Mouse (Mus musculus): ENCODE measurements around the gene Gstm7. TPM values are rescaled to one million over a fixed set of nuclear protein-coding genes. Genes with fewer than 3 reads are reported as not detected.

Gene Gstm7
- polyA plus RNA-seq, 1 experiment from 2014 or later, result 12.4 TPM

DNA sequence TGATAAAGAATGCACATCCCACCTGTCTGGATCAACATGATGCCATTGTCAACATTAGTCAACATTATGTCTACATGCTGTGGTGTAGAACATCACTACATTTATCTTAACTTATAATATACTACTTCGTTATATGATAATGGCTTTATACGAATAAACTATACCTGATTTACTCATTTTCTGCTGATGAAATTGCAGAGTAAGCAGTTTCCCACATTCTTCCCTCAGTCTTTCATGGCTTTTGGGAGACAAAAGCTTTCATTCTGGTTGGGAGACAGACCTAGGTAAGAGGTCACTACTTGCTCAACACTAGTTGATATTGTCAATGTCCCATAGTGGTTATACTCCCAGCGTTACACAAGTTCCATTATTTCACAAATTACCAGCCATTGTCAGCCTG is 6.3 kb downstream of the Gstm7 start:
- Histone ChIP-seq H3K4me3 (ENCODE audit: low read depth, low read length) (no peak overlapping the region), H3K9ac (ENCODE audit: low read length) (no peak overlapping the region), H3K4me2 (replicated peaks; ENCODE audit: low read depth) (no peak overlapping the region), H3K4me1 (replicated peaks; ENCODE audit: control insufficient read depth, insufficient read depth) (no peaks in the 10 kb centered on the region), H3K9me3 (ENCODE audit: control insufficient read depth, low read length) (no peaks in the 10 kb centered on the region), H3K27ac (replicated peaks) (no peak overlapping the region), H3K27me3 (ENCODE audit: control insufficient read depth, insufficient read depth, low read length) (no peaks in the 10 kb centered on the region), H3K36me3 (ENCODE audit: control insufficient read depth, insufficient read depth, low read length) (no peaks in the 10 kb centered on the region)
- DNase-seq (ENCODE audit: low spot score) (no peak), ATAC-seq (ENCODE audit: low FRiP score, low TSS enrichment) (no peak)
- TF ChIP-seq CTCF (IDR thresholded peaks at IDR 0.05; ENCODE audit: low read depth) (no peak), EP300 (optimal IDR thresholded peaks at IDR 0.05) (no peak)
- 86% methylated on average over 3 of the region's 3 CpGs for WGBS

DNA sequence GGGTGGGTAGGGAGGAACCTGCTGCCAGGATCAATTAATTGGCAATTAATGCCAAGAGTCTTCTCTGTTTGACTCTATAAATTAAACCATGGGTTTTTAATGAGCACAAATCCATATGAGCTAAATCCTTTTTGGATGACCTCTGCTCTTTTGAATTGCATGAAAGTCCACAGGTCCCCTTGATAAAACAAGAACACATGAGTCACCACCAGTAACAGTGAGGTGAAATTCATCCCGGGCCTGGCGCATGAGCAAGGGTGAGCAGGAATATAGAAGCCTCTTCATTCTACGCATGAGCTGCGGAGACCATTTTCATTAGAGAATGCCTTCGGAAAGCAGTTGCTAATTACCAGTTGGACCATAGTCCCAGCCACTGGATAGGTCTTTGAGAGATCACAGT is 11.3 kb downstream of the Gstm7 start:
- Histone ChIP-seq H3K9me3 (ENCODE audit: control insufficient read depth, low read length) (no peaks in the 10 kb centered on the region), H3K9ac (ENCODE audit: low read length) (no peak overlapping the region), H3K4me1 (replicated peaks; ENCODE audit: control insufficient read depth, insufficient read depth) (no peaks in the 10 kb centered on the region), H3K36me3 (ENCODE audit: control insufficient read depth, insufficient read depth, low read length) (no peaks in the 10 kb centered on the region), H3K4me2 (replicated peaks; ENCODE audit: low read depth) (no peak overlapping the region), H3K4me3 (ENCODE audit: low read depth, low read length) (no peak overlapping the region), H3K27me3 (ENCODE audit: control insufficient read depth, insufficient read depth, low read length) (no peaks in the 10 kb centered on the region), H3K27ac (replicated peaks) (no peak overlapping the region)
- 84% methylated on average over 5 of the region's 5 CpGs for WGBS
- DNase-seq (ENCODE audit: low spot score) (no peak), ATAC-seq (ENCODE audit: low FRiP score, low TSS enrichment) (no peak)
- TF ChIP-seq EP300 (optimal IDR thresholded peaks at IDR 0.05) (no peak), CTCF (IDR thresholded peaks at IDR 0.05; ENCODE audit: low read depth) (no peak)

DNA sequence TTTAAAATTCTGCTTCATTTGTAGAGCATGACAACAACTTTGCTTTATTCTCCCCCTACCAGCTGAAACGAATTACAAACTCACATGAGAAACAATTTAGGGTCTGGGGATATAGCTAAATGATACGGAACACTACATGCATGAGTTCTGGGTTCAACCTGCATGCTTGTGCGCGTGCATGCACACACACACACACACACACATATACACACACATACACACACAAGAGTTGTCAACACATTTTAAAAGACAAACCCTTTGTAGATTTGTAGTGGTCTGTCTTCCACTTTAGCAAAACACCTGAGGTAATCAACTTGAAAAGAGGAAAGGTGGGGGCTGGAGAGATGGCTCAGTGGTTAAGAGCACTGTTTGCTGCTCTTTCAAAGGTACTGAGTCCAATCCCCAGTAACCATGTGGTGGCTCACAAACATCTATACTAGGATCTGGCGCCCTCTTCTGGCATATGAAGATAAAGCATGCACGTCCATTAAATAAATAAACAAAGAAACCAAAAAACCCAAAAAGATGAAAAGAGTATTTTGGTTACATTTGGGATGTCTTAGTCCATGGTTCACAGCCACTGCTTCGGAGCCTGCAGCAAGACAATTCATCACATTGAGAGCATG is 13.7 kb downstream of the Gstm7 start:
- TF ChIP-seq CTCF (IDR thresholded peaks at IDR 0.05; ENCODE audit: low read depth) (peak; percentile 91), EP300 (optimal IDR thresholded peaks at IDR 0.05) (no peak)
- Histone ChIP-seq H3K4me1 (replicated peaks; ENCODE audit: control insufficient read depth, insufficient read depth) (no peaks in the 10 kb centered on the region), H3K9ac (ENCODE audit: low read length) (no peak overlapping the region), H3K4me3 (ENCODE audit: low read depth, low read length) (no peak overlapping the region), H3K4me2 (replicated peaks; ENCODE audit: low read depth) (no peak overlapping the region), H3K36me3 (ENCODE audit: control insufficient read depth, insufficient read depth, low read length) (no peaks in the 10 kb centered on the region), H3K27me3 (ENCODE audit: control insufficient read depth, insufficient read depth, low read length) (no peaks in the 10 kb centered on the region), H3K9me3 (ENCODE audit: control insufficient read depth, low read length) (no peaks in the 10 kb centered on the region), H3K27ac (replicated peaks) (no peak overlapping the region)
- 54% methylated on average over 7 of the region's 7 CpGs for WGBS
- peak; percentile 61 for ATAC-seq (ENCODE audit: low FRiP score, low TSS enrichment)
- peak; percentile 59 for DNase-seq (ENCODE audit: low spot score)

DNA sequence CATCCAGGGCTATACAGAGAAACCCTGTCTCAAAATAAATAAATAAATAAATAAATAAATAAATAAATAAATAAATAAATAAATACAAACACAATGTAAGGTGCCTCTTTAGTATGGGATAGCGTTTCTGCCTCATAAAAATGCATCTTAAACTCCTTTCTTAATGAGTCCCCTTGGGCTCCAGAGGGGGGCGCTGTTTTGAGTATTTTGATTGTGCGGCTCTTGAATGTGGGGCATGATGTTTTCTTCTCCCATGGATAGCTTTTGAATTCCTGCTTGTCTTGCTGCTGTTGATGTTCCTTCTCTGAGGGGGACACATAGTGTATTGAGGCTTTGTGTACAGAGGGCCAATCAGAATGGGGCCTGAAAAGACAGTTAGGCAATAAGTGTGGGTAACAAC is 14.5 kb downstream of the Gstm7 start:
- Histone ChIP-seq H3K4me1 (replicated peaks; ENCODE audit: control insufficient read depth, insufficient read depth) (no peaks in the 10 kb centered on the region), H3K27ac (replicated peaks) (no peak overlapping the region), H3K4me2 (replicated peaks; ENCODE audit: low read depth) (no peak overlapping the region), H3K27me3 (ENCODE audit: control insufficient read depth, insufficient read depth, low read length) (no peaks in the 10 kb centered on the region), H3K9ac (ENCODE audit: low read length) (no peak overlapping the region), H3K9me3 (ENCODE audit: control insufficient read depth, low read length) (no peaks in the 10 kb centered on the region), H3K36me3 (ENCODE audit: control insufficient read depth, insufficient read depth, low read length) (no peaks in the 10 kb centered on the region), H3K4me3 (ENCODE audit: low read depth, low read length) (no peak overlapping the region)
- no peak for ATAC-seq (ENCODE audit: low FRiP score, low TSS enrichment)
- TF ChIP-seq CTCF (IDR thresholded peaks at IDR 0.05; ENCODE audit: low read depth) (peak; percentile 55), EP300 (optimal IDR thresholded peaks at IDR 0.05) (no peak)
- WGBS, result 79% methylated on average over 3 of the region's 3 CpGs
- no peak for DNase-seq (ENCODE audit: low spot score)

DNA sequence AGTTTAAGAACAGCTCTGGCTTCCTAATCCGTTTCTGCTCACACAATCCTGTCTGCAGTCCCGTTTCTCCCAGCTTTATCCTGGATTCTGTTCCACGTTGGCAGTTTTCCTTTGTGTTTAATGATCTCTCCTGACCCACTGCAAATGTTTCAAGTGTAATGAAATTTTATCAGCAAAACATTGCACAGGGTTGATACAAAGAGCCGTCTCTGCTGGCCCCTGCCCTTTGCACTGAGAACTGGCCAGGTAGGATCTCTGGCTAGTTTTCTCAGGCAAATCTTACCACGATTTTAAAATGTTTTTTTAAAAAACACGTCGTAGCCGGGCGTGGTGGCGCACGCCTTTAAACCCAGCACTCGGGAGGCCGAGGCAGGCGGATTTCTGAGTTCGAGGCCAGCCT is 14.9 kb downstream of the Gstm7 start:
- no peak for TF ChIP-seq CTCF (IDR thresholded peaks at IDR 0.05; ENCODE audit: low read depth)
- H3K4me3 ChIP-seq (ENCODE audit: low read depth, low read length), result no peak overlapping the region
- no peak overlapping the region for H3K9ac ChIP-seq (ENCODE audit: low read length)
- 65% methylated on average over 15 of the region's 15 CpGs for WGBS
- no peak overlapping the region for H3K4me2 ChIP-seq (replicated peaks; ENCODE audit: low read depth)
- 0 out of 2 replicates have a peak overlapping the region, but pooled peaks have one; percentile 40 for H3K27ac ChIP-seq (replicated peaks)
- H3K4me1 ChIP-seq (replicated peaks; ENCODE audit: control insufficient read depth, insufficient read depth), result no peaks in the 10 kb centered on the region
- no peaks in the 10 kb centered on the region for H3K9me3 ChIP-seq (ENCODE audit: control insufficient read depth, low read length)
- H3K36me3 ChIP-seq (ENCODE audit: control insufficient read depth, insufficient read depth, low read length), result no peaks in the 10 kb centered on the region
- DNase-seq (ENCODE audit: low spot score), result no peak
- H3K27me3 ChIP-seq (ENCODE audit: control insufficient read depth, insufficient read depth, low read length), result no peaks in the 10 kb centered on the region
- ATAC-seq (ENCODE audit: low FRiP score, low TSS enrichment), result no peak

GRCm38 (mm10) chr3:107905942-107906341 is 25.7 kb downstream of the Gstm7 start:
- Histone ChIP-seq H3K4me1 (replicated peaks; ENCODE audit: control insufficient read depth, insufficient read depth) (no peaks in the 10 kb centered on the region), H3K9ac (ENCODE audit: low read length) (no peak overlapping the region), H3K9me3 (ENCODE audit: control insufficient read depth, low read length) (no peaks in the 10 kb centered on the region), H3K4me3 (ENCODE audit: low read depth, low read length) (no peak overlapping the region), H3K4me2 (replicated peaks; ENCODE audit: low read depth) (no peak overlapping the region), H3K27ac (replicated peaks) (no peak overlapping the region), H3K27me3 (ENCODE audit: control insufficient read depth, insufficient read depth, low read length) (no peaks in the 10 kb centered on the region), H3K36me3 (ENCODE audit: control insufficient read depth, insufficient read depth, low read length) (no peaks in the 10 kb centered on the region)
- no peak for DNase-seq (ENCODE audit: low spot score)
- 62% methylated on average over 6 of the region's 6 CpGs for WGBS
- TF ChIP-seq CTCF (IDR thresholded peaks at IDR 0.05; ENCODE audit: low read depth) (no peak), EP300 (optimal IDR thresholded peaks at IDR 0.05) (no peak)
- no peak for ATAC-seq (ENCODE audit: low FRiP score, low TSS enrichment)

All from stomach, postnatal 0 days (tissue).